Mouse (Mus musculus) heart, postnatal 10 days (tissue): Measurements from ENCODE around the gene Prtn3. TPM values are rescaled to one million over a fixed set of nuclear protein-coding genes. Genes with fewer than 3 reads are reported as not detected.

Source experiments
- DNase-seq, 2 experiments: peaks; one replicate each; pipeline ENCODE4 v3.0.0; 2021
- intact Hi-C: fragments of 180-260 bp; cut with DNase I; formaldehyde crosslinking; loops from one replicate; pipeline ENCODE4 v1.15.1; 2025
- microRNA-seq, 2 experiments: library from miRNA; unstranded; fragments of <30 nt; microRNA quantifications; one replicate each; pipeline ENCODE4 v1.2.0; 2022
- total RNA-seq, 2 experiments: library from RNA; stranded (reverse); gene quantifications; 2 replicates each; pipeline ENCODE4 v1.2.3; 2021

Gene Prtn3
- total RNA-seq, 2 experiments from 2014 or later, result 0.55 TPM; not detected in 1

DNA sequence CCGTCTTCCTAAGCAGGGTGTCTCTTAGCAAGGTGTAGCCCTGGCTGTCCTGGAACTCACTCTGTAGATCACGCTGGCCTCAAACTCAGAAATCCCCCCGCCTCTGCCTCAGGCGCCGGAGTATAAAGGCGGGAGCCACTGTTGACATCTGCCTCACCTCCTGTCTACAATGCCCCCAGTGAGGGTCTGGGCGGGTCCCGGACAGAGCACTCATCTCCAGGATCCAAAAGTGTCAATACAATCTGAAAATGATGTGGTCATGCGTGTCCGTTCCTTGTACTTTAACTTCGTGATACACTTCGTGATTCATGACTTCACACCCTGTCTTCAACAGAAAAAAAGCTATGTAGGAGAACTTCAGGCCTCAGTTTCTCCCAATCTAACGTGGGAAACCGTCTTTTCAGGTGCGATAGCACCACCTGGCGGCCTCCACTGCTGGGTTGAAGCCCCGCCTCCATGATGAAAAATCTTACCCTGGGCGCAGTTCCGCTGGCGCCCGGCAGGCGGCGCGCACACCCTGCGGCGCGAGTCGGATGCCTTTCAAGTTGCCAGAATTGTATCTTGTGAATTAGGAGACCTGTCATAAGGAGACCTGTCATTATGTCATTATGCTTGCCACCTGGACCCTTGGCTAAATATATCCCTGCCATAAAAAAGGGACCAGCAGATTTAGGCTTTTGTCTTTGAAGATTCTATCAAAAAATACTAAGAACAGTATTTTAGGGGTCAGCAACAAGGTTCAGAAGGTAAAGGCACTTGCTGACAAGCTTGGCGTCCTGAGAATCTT is 50.9 kb downstream of the Prtn3 start:
- peak; percentile 94 to 97 for DNase-seq
- intact Hi-C loops, result loop anchor here (1.0 kb wide), 3 partner anchors 33 to 90 kb away; no protein-coding TSS in a partner anchor

DNA sequence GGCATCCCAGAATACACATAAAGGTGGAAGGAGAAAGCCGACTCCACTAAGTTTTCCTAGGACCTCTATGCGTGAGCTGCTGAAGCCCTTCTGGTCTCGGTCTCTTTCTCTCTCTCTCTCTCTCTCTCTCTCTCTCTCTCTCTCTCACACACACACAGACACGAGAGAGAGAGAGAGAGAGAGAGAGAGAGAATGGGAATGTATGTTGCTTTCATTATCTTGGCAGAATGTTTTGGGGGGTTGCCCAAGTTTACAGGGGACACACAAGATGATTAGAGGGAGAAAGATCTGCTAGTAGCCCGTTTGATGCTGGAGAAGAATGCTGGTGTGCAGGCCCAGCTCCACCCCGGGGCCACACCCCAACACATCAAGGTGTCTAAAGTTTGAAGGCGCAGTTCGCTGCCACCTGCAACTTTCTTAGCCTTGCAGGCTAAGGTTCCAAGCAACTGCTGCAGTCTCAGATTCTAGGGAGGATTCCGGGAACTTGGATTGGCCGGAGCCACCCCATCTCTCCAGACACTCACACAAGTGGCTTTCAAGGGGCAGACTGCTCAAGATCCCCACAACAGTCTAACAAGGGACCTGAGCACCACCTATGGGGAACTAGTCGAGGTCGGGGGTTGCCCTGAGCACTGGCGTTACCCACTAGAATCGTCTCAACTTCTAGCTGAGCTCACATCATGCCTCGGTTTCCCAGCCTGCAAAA is 51.7 kb downstream of the Prtn3 start:
- intact Hi-C loops, result loop anchor here (1.0 kb wide), 3 partner anchors 32 to 91 kb away; no protein-coding TSS in a partner anchor
- DNase-seq, result peak in 1 of 2 experiments; percentile 27

DNA sequence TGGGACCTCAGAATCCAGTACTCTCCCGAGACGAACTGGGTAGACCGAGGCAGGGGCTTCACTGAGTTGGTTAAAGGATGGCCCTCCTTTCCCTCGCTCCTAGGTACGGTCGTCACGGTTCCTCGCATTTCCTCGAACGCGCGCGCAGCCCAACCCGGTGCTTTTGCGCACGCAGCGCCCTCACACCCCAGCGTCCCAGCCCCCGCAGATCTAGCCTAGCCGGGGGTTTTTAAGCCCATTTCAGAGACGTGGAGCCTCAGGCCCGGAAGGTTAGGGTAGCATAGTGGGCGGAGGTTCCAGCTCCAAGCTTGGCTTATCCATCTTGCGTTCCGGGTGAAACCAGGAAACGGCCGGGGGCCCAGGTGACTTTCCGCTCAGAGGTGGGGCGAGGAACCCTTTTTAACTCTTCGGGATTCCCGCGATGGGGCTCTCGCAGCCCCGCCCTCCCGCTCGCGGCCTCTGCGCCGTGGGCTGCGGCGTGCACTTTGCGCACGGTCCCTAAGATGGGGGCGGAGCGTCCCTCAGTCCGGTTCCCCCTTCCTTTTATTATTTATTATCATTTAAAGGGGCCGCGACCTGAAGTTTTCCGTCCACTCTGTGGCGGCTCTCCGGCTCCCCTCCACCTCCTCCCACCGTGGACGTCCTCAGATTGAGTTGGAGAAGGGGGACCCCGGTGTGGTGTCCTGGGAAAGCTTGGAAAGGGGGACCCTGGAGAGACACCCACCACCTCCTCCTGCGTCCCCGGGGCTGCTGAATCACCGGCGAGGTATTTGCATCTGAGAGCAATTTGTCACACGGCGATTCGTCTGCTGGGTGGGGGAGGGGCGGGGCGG is 52.4 kb downstream of the Prtn3 start, which contains the start of gene Arid3a:
Gene Arid3a, plus strand, starts transcription at position 553 of the 833 bp plus-strand sequence.
- intact Hi-C loops, result no loop called here

DNA sequence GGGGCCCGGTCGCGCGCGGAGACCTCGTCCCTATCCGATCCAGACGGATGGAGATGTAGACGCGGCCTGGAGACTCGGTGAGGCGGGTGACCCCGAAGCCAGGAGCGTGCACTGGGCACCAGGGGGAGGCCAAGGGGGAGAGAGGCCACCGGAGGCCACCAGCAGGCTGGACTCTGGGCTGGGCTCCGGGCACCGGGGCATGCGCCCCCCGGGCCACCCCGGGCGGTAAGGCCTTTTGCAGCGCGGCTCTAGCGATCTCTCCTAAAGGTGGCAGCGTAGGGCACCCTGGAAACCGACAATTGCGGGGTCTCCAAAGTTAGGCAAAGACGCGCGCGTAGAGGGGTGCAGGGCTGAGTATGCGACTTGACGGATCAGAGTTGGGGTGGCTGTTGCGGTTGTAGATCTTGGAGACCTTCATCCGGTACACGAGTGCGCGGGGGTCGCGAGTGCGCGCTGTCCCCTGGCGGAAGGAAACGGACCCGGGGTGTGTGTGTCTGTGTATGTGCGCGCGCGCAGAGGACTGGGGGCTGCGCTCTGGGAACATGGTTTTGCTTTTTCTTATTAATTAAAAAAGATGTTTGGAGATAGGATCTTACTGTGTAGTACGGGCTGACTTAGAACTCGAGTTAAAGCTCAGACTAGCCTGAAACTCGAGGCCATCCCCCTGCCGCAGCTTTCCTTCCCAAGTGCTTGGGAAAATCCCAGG is 53.2 kb downstream of the Prtn3 start:
- DNase-seq, result peak; percentile 58 to 70

More for the DNA sequence above, 52.4 kb downstream of the Prtn3 start, which contains the start of gene Arid3a:
- peak; percentile 92 for DNase-seq

DNA sequence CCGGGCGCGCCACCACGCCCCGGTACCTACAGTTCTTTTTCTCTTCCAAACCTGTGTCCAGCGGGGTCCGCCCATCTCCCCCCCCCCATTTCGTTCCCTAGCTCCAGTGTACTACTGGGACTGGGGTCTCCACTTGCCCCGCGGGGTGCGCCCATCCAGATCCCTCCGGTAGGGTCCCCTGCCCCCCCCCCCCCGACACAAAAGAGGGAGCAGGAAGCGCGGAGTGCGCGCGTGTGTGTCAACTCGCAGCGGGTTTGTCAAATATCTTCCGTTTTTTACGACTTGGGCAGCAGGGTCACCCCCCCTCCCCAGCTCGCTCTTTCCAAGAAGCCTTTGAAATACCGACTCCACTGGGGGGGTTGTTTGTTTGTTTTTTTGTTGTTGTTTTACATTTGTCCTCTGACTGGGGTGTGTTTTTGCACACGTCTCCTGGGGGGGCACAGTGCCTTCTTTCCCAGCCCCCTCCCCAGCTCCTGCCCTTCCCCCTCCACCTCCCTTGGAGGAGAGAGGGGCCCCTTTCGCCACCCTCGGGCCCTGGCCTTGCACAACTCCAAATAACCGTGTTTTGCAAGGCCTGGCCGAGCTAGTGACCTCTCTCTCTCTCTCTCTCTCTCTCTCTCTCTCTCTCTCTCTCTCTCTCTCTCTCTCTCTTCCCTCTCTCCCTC is 53.9 kb downstream of the Prtn3 start:
- intact Hi-C loops, result no loop called here
- peak in 1 of 2 experiments; percentile 24 for DNase-seq

More for the DNA sequence above, 53.2 kb downstream of the Prtn3 start:
- intact Hi-C loops, result no loop called here

DNA sequence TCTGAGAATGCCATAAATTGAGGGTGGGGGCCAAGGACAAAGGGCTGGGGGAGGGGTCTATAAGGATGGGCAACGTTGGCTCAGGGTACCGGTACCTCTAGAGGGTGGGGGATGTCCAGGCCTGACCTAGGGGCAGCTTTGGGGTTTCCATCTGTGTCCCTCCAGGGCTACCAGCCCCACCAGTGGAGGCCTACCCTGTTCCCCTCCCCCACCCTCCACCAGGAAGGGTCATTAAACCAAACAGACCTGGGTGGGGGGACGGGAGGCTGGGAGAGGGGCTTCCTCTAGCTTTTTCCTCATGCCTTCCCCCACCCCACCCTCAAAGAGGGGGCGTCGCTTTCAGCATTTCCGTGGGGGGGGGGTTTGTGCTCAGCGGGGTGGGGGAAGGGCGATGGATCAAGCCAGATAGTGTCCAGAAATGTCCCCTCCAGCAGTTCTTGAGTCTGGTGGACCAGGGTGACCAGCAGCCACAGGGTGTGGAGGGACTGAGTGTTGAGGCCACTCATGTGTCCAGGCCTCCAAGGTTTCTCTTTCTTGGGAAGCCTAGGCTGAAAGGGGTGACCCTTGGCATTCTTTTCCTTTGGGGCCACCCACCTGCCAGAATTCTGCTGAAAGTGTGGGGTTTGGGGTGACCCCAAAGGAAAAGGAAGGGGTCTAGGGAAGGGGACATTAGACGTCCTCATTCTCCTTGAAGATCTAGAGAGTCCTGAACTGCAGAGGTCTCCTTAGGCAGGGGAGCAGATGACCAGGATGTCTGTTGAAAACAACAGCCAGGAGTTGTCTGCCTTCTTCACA is 54.8 kb downstream of the Prtn3 start:
- DNase-seq, result no peak
- intact Hi-C loops, result no loop called here

DNA sequence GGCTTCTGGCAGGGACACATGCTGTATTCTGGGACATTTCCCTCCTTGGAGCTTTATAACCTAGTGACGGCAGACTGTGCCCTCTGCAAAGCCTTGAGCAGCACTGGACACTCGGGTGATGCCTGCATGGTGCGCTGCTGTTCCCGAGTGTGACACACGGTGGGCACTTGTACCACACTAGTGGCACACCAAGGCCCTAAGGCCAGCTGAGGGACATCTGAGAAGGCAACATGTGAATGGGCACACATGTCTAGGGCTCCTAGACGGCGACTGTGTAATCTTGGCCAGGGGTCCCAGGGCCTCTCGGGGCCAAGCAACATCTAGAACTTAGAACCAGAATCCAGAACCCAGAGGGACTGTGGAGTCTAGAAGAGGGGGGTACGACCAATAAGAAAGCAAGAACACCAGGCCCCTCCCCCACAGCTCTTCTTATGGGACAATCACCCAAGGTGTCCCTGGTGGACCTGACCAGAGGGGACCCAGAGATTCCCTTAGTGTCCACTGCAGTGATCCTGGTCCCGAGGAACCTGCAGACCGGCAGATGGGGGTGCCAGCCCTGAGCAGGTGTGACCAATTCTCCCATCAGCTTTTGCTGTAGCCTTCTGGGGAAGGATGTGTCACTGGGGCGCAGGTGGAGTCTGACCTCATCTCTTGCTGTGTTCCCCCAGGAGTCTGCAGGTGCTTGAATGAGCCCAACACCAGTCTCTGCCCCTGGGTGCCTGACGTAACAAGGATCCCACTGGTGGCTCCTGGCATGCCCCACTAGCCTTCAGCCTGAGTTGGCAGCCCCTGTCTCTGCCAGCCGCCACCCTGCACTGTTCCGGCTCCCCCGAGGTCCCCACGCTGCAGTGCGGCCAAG is 55.9 kb downstream of the Prtn3 start:
- DNase-seq, result no peak
- intact Hi-C loops, result no loop called here

DNA sequence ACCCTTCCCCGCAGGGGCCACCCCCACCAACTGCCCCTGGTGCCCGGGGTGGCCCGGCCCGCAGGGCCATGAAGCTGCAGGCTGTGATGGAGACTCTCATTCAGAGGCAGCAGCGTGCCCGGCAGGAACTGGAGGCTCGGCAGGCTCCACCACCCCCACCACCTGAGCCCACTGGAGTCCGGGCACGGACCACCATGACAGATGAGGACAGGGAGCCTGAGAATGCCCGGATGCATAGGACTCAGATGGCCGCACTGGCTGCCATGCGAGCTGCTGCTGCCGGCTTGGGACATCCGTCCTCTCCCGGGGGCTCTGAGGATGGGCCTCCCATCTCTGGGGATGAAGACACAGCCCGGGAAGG is 56.5 kb downstream of the Prtn3 start:
- intact Hi-C loops, result no loop called here
- no peak for DNase-seq

DNA sequence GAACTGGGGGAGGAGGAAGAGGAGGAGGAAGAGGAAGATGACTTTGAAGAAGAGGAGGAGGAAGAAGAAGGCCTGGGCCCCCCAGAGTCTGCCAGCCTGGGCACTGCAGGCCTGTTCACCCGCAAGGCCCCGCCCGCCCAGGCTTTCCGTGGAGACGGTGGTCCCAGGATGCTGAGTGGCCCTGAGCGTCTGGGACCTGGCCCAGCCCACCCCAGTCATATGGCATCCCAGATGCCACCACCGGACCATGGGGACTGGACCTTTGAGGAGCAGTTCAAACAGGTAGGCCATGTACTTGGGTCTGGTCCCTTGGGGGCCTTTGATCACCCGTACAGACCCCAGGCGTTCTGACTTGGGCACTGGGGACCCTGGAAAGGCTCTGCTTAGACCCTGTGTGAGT is 57.5 kb downstream of the Prtn3 start:
- intact Hi-C loops, result no loop called here
- no peak for DNase-seq

DNA sequence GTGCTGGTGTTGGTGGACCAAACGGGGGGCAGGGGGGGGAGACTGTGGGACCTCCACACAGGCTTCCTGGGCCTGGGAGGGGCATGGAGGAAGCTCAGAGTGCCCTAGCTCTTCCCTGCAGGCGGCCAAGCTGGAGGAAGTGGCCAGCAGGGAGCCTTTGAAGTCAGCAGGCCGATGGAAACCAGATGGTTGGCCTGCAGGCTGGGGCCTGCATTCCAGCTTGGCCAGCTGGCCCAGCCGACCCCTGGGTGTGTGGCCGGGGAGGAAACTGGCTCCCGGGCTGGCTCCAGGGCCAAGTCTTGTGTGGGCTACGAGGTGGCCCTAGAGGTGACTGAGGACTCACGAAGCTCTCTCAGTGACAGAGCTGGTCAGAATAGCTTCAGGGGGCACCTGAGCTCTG is 58.5 kb downstream of the Prtn3 start:
- intact Hi-C loops, result no loop called here
- DNase-seq, result peak; percentile 81 to 86

Small RNAs within 50 kb of the gene (microRNA-seq; reads per million reads assigned to microRNA genes)
- gene Mir6910, result 0 reads per million in 2 experiments

Other genes starting within 250 kb of the Prtn3 start
- 1 to 10 TPM; 4.5 to 4.8 TPM for gene Shc2, start 236.6 kb upstream of the Prtn3 start, total RNA-seq
- gene Odf3l2, start 228.7 kb upstream of the Prtn3 start, total RNA-seq, result not detected
- under 1 TPM; 0.24 to 0.60 TPM for gene Madcam1, start 209.9 kb upstream of the Prtn3 start, total RNA-seq
- gene Tpgs1, start 205.1 kb upstream of the Prtn3 start, total RNA-seq, result 10 to 100 TPM; 24.3 to 24.4 TPM
- 100 to 1,000 TPM; 152 to 159 TPM for gene Cdc34, start 192.3 kb upstream of the Prtn3 start, total RNA-seq
- gene Gzmm, start 185.5 kb upstream of the Prtn3 start, total RNA-seq, result 1 to 10 TPM; 3.8 to 4.3 TPM
- 1,000 to 10,000 TPM; 1,161 to 1,276 TPM for gene Bsg, start 170.0 kb upstream of the Prtn3 start, total RNA-seq
- 10 to 100 TPM; 22.6 to 27.6 TPM for gene Hcn2, start 157.8 kb upstream of the Prtn3 start, total RNA-seq
- gene Polrmt, start 127.9 kb upstream of the Prtn3 start, total RNA-seq, result 10 to 100 TPM; 36.3 to 54.4 TPM
- gene Fgf22, start 119.4 kb upstream of the Prtn3 start, total RNA-seq, result not detected
- gene Rnf126, start 107.5 kb upstream of the Prtn3 start, total RNA-seq, result 10 to 100 TPM; 31.8 to 34.4 TPM
- 1 to 10 TPM; 5.8 to 7.4 TPM for gene Fstl3, start 97.2 kb upstream of the Prtn3 start, total RNA-seq
- not detected for gene Prss57, start 83.5 kb upstream of the Prtn3 start, total RNA-seq
- 100 to 1,000 TPM in 1 of 2 experiments, 10 to 100 TPM in 1; 90.8 to 103 TPM for gene Palm, start 80.9 kb upstream of the Prtn3 start, total RNA-seq
- gene Misp, start 53.5 kb upstream of the Prtn3 start, total RNA-seq, result under 1 TPM; 0.22 to 0.30 TPM
- 100 to 1,000 TPM; 144 to 145 TPM for gene Ptbp1, start 20.0 kb upstream of the Prtn3 start, total RNA-seq
- gene Plppr3, start 158 bp downstream of the Prtn3 start, total RNA-seq, result under 1 TPM; 0.53 to 0.89 TPM
- gene Elane, start 11.8 kb downstream of the Prtn3 start, total RNA-seq, result not detected
- 10 to 100 TPM in 1 of 2 experiments, 1 to 10 TPM in 1; 3.2 to 12.0 TPM for gene Cfd, start 16.4 kb downstream of the Prtn3 start, total RNA-seq
- 10 to 100 TPM; 59.5 to 60.0 TPM for gene Med16, start 34.4 kb downstream of the Prtn3 start, total RNA-seq
- gene Gm26602, start 36.4 kb downstream of the Prtn3 start, total RNA-seq, result not detected
- under 1 TPM; 0.17 to 0.22 TPM for gene Kiss1r, start 42.5 kb downstream of the Prtn3 start, total RNA-seq
- gene R3hdm4, start 46.7 kb downstream of the Prtn3 start, total RNA-seq, result 10 to 100 TPM; 93.4 to 94.9 TPM
- gene Arid3a, start 52.6 kb downstream of the Prtn3 start, total RNA-seq, result 1 to 10 TPM; 3.1 to 3.2 TPM
- gene Wdr18, start 85.7 kb downstream of the Prtn3 start, total RNA-seq, result 10 to 100 TPM; 22.7 to 23.4 TPM
- not detected for gene Grin3b, start 96.2 kb downstream of the Prtn3 start, total RNA-seq
- 100 to 1,000 TPM; 126 to 132 TPM for gene Tmem259, start 109.9 kb downstream of the Prtn3 start, total RNA-seq
- gene Cnn2, start 114.1 kb downstream of the Prtn3 start, total RNA-seq, result 10 to 100 TPM; 60.3 to 65.6 TPM
- 1 to 10 TPM; 7.8 to 8.2 TPM for gene Abca7, start 122.0 kb downstream of the Prtn3 start, total RNA-seq
- 1 to 10 TPM; 5.0 to 6.1 TPM for gene Arhgap45, start 142.2 kb downstream of the Prtn3 start, total RNA-seq
- 10 to 100 TPM; 79.0 to 79.1 TPM for gene Polr2e, start 165.3 kb downstream of the Prtn3 start, total RNA-seq
- gene Gpx4, start 172.7 kb downstream of the Prtn3 start, total RNA-seq, result 100 to 1,000 TPM; 551 to 562 TPM
- 10 to 100 TPM; 15.1 to 17.6 TPM for gene Sbno2, start 231.1 kb downstream of the Prtn3 start, total RNA-seq
- 100 to 1,000 TPM; 110 to 112 TPM for gene Stk11, start 241.3 kb downstream of the Prtn3 start, total RNA-seq